Mouse (Mus musculus) 3T3-L1 (cell line): ENCODE data around the gene Hes2.

ENCODE experiments used
- DNase-seq: peaks from one replicate; pipeline ENCODE4 v3.0.0-alpha.2; 2015; ENCODE audit warnings: low read depth, low spot score

The Hes2 gene

DNA sequence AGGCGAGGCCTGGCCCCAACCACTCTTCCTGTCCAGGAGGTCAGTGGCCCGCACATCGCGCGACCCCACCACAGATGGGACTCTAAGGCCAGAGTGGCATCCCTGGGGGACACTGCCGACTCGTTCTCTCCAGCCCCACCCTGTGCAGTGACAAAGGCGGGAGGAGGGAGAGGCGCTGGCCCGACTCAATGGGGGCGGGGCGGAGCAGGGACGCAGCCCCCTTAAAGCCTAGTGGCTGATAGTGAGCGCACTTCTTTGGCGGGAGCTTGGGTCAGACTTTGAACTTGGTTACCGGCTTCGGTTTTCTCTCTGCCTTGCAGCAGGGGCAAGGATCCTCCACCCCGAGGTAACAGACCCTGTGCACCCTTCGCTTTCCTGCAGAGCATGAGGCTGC lies 615 bp downstream of the Hes2 start:
- no peak for DNase-seq

DNA sequence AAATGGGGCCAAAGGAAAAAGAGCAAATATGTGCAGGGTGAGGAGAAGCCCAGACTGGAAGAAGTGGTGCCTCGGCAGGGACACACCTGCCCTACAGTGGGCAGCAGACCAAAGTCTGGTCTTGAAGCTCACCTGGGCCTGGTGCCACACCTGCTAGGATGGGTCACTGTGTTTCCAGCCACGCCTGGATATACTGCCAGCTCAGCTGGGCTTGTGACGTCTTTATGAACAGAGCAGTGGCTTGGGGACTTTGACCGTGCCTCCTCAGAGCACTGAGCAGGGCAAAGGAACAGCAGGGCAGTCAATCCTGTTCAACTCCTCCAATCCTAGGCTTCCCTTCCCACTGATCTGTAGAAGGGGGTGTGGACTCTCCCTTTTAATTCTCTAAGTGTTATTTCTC lies 2.1 kb downstream of the Hes2 start:
- no peak for DNase-seq

DNA sequence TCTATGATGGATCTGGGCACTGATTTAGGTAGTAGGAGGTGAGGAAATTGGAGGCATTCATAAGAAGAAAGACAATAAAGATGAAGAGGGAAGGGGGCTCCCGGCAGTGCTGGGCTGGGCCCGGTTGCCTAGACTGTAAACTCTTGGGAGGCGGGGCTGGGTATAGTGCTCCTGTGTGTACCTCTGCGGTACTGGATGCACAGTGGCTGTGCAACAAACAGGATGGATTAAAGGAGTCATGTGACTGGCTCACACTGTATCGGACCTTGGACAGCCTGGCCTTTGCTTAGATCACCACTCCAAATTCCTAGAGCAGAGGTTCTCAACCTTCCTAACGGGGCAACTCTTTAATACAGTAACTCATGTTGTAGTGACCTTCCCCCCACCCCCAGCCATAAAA lies 2.9 kb downstream of the Hes2 start:
- DNase-seq = no peak

DNA sequence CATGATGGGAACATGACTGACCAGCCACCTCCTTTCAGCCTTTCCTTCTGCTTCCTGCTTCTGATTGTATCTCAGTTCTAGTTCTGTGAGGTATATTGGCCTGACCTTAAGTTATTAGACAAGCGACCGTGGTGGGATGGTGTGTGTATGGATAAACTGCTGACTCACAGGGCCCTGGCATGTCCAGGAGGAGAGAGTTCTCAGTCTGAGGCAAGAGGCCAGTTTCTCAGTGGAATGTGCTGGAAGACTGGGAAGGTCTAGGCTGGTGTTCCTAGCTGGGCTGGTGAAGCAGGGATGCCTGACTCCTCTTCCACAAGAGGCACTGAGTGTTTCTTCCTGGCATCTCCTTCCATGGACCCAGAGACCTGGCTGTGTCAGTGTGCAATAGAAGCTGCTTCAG lies 4.1 kb downstream of the Hes2 start:
- peak; percentile 64 for DNase-seq

DNA sequence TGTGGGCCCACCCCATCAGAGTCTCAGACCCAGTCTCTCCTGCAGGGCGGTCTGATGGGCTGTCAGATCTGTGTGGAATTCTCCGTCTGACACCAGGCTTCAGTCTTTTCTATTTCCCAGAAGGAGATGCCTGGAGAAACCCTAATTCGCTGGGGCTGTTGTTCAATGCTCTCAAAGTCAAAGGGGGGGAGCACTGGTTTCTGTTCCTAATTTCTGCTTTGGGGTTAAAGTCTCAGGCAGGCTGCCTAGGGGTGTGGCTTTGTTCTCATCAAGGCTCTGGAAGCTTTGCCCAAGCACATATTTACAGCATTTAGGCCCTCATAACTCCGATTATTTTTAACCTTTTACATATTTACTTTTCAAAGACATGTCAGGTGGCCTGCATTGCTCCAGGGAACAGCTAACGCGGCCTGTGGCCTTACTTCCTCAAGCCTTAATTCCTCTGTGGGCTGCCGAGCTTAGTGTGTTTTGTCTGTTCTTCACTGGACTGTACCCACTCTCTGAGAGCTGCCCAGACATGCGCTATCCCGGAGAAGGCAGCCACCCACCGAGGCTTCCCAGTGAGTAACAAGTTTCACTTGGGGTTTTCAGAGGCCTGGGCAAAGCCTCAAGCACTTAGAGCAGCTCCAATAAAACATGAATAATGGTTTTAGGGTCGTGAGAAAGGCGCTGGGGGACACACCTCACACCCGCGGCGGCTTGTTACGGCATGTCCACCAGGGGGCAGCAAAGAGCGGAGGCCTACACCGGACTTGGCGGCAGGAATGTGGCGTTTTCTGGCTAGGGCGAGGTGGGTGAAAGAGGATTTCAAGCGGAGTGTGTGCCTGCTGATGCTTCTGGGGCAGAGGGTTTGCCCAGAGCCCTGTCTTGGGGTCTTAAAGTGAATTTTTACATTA lies 6.6 kb downstream of the Hes2 start:
- no peak for DNase-seq

DNA sequence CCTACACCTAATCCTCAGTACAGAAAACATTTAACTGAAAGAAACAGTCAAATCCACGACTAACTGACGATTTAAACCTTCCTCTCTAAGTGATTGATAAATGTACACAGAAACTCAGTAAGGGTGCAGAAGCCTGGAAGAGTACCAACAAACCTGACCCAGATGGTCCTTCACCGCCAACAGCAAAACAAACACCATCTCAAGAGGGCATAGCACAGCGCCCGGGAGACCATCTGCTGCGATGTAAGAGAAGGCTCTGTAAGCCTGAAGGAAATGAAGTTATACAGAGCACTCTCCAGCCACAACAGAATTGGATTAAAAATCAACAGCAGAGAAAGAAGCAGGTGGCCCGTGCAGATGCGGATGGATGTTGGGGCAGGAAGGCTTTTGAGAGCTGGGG lies 9.4 kb downstream of the Hes2 start:
- no peak for DNase-seq

DNA sequence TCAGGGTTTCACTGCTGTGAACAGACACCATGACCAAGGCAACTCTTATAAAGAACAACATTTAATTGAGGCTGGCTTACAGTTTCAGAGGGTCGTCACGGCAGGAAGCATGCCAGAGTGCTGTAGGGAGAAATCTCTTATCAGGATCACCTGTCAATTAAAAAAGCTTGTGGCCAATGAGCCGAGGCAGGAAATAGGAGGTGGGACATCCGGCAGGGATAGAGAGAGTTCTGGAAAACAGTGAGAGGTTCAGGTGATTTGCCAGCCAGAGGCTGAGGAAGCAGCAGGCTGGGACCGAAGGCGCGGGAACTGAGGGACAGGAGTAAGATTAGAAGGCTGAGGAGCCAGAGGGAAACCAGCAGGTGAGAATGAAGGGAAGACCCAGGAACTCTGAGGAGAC lies 10.4 kb downstream of the Hes2 start:
- no peak for DNase-seq

DNA sequence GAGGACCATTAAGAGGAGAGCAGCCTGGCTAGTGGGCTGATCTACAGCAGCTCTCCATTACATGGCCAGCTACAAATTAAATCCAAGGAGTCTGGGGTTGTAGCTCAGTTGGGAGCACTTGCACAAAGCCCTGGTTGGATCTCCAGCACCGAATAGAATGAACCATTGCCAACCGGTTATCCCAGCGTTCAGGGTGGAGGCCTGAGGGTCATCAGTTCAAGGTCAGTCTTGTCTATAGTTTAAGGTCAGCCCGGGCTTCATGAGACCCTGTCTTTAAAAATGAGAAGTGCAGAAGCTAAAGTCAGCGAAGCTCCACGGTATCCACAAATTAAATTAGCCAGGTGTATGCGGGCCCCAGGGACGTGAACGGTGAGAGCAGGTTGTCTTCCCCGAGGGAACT lies 11.6 kb downstream of the Hes2 start:
- no peak for DNase-seq

DNA sequence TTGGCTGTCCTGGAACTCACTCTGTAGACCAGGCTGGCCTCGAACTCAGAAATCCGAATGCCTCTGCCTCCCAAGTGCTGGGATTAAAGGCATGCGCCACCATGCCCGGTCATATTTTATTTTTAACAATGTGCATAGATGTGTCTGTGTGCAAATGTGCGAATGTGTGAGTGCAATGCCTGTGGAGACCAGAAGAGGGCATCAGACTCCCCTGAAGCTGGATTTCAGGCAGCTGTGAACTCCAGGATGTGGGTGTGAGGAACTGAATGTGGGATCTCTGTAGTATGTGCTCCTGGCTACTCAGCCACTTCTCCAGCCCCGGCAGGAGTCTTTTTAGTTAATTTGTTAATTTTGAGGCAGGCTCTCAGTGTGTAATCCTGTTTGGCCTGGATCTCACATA lies 12.9 kb downstream of the Hes2 start:
- peak; percentile 39 for DNase-seq

DNA sequence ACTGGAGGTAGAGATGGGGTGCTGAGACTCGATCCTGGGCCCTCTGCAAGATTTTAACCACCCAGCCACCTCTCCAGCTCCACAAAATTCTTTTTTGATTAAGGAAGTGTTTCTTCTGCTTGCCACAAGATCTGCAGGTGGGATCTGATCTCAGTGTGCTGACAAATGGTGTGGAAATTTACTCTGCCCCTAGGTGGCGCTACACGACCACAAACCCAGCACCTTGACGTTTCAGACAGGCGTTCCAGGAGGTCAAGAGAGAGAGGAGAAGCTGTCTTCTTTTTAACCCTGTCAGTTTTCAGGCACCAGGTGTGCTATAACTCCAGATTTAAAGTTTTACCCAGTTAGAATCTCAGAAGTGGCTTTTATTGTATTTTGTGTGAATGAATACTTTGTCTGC lies 14.4 kb downstream of the Hes2 start:
- peak; percentile 84 for DNase-seq

DNA sequence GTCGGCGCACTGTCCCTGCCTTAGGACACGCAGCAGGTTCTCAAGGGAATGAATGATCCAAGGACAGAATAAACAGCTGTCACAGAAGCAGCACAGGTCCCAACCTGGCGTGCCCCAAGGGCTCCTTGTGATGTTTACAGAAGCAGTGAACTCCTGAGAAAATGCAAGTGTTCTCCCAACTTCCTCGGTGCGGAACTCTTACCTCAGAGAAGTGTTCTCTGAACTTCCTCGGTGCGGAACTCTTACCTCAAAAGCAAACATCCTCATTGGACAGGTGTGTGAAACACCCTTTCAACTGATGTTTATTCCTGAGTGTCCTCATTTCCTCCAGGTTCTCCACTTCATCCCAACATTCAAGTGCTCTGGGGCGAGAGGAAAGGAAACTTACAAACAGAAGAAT lies 15.3 kb downstream of the Hes2 start:
- DNase-seq = no peak

DNA sequence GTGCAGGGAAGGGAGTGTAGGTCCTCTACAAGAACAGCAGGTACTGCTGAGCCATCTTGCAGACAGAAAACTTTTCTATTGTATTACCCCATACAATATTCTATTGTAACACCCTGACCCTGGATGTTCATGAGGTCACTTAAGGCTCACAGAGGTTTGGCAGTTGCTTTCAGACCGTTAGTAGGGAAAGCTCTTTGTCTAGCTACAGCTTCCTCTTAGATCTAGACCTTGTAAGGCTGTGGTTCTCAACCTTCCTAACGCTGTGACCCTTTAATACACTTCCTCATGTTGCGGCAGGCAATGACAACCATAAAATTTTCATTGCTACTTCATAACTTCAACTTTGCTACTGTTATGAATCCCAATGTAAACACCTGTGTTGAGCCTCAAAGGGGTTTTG lies 18.0 kb downstream of the Hes2 start:
- no peak for DNase-seq

DNA sequence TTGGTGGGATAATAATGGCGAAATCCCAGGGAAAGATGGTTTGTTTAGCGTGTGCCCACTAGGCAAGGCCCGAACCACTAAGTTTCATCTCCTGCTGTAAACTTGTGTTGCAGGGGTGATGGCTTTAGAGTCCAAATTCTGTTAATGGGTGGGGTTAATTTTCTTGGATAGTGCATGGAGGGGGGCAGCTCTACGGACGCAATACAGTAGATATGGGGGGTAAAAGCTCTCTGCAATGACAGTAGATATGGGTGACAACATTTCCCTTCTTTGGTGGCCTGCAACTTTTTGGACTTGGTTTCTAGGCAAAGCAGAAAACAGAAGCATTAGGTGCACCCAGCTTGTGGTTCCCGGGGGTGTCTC lies 18.5 kb downstream of the Hes2 start:
- DNase-seq = no peak

DNA sequence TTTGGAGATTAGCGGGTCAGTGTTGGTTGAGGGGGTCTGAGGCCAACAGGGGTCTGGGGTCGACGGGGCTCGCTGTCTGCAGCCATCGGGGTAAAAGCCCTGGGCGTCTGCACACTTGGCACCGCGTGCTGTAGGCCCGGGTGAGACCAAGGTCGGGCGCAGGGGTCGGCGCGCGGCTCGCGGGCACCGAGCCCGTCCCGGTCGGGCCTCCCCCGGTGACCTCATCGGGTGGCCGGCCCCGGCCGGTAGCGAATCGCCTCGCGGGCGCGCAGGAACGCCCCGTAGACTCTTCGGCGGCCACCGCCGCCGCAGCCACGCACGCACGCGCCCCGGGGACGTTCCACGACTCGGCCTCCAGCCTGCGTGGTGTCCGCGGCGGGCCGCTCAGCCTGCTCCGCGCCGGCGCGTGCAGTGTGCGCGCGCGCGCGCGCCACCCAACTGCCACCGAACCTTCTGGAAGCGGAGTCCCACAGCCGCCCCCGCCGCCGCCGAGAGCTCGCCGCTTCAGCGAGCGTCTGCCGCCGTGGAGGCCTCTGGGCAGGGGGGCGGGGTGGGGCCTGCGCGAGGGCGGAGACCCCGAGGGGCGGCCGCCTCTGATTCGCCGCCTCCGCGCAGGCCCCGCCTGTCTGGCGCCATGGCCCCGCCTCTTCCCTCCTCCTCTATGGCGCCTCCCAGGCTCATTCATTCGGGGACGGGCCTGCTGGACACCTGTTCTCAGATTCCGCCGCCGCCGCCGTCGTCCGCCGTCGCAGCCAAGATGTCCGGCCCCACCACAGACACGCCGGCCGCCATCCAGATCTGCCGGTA lies 19.1 kb downstream of the Hes2 start, which contains the start of gene Acot7:
TSS of gene Acot7 (plus strand) at position 598 of the 807 bp plus-strand sequence.
- DNase-seq = peak; percentile 82

DNA sequence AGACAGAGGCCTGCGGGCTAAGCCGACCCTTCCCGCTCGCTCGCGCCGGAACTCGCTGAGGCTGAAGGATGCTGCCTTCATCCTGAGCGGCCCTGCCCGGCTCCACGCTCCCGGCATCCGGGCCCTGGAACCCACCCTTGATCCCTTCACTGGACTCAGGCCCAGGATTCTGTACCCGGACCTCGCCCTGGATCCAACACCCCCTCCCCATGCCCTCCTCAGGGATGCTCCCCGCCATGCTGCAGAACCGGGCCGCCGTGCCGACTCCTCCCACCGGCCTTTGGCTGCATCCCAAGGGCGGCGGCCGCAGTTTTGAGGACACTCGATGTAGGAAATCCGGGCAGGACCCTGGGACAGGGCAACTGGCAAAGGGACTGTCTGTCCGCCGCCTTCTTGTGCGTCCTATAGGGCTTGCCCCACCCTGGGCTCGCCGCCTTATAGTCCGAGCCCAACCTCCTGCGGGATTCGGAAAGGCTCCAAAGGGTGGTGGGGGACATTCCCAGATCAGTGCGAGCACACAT lies 19.7 kb downstream of the Hes2 start:
- DNase-seq = peak; percentile 37

DNA sequence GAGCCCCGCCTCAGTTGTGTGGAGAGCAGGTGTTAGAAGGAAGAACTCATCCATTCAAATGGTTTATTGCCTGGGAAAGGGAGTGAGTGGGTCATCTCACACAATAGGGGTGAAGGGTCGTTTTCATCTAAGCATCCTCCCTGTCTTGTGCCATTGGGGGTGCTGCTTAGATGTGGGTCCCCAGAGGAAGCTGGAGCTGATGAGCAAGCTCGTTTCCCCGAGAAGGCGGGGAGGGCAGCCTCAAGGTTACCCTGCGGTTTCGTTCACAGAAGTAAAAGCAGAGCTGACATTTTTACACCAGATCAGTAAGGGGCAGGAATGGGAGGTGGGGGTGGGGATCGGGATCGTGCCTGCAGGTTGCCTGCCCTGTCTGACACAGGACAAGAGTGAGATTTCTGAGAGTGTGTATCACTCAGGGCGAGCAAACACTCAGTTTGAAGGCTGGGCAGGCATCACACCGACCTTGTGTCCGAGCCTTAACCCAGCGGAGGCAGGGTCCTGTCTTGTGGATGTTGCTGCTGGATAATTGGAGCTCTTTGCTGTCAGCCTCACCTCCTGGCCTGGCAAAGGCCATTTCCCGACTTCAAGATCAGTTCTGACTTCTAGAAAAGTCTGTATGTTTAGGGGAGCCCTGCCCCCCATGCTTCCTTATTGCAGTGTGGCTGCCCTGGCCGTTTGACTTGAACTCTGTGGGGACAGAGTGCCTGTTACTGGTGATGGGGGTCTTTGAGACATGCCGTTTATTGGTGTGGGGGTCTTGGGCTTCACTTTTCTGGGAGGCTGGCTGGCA lies 20.4 kb downstream of the Hes2 start:
- no peak for DNase-seq

DNA sequence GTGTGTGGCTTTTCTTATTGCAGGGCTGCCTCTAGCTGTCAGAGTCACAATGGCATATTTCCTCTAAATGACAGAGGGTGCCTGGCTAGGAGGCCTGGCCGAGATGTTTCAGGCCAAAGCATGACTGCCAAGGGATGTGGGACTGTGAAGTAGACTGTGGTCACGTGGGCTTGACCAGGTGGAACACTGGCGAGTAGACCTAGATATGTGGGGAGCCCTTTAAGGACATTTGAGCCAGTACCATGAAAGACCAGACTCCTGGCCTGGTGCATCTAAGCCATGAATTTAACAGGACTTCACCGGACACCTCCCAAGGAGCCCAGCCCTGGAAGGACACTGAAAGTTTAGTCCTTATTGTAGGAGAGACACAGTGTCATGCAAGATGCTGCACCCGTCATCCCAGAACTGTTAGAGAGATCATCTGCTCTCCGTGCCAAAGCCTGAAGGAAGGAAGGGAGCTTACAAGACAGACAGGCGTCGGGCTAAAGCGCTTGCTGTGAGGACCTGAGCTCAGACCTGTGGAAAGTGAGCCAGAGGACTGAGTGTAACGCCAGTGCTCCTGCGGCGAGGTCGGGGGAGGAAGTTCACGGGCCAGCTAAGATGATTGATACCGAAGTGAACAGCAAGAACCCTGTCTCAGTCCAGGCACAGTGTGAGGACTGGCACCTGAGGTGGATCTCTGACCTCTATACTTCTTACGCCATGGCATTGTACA lies 21.4 kb downstream of the Hes2 start:
- DNase-seq = no peak

DNA sequence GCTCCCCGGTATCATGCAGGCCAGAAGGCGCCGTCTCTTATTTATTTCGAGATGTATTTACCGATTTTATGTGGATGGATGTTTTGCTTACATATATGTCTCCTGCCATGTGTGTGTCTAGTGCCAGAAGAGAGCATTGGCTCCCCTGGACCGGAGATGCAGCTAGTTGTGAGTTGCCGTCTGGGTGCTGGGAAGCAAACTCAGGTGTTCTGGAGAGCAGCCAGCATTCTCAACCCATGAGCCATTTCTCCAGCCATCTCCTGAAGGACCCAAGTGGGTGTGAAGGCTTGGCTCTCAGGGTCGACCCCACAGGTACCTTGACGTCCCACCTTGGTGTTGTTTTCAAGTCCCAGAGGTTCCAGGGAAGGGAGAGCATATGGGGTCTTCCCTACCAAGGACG lies 23.5 kb downstream of the Hes2 start:
- no peak for DNase-seq

DNA sequence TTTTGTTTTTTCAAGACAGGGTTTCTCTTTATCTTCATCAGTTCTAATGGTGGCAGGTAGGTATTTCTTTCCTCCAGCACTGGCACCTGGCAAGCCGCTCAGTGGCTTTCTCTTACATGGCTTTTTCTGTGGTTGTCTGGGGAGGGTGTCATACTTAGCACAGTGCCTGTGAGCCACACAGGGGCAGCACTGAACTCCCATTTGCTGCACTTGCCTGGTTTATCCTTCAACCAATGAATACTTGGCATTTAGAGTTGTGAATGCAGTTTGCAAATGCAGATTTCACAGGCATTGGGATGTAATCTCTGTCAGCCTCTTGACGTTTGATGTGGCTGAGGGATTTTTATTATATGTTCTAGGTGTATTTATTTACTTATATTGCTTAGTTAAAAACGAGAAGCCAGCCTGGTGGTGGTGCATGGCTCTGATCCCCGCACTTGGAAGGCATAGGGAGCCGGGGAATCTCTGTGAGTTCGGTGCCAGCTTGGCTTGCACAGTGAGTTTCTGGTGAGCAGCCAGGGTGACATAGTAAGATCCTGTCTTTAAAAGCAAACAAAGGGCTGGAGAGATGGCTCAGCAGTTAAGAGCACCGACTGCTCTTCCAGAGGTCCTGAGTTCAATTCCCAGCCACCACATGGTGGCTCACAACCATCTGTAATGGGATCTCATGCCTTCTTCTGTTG lies 25.8 kb downstream of the Hes2 start:
- peak; percentile 66 for DNase-seq

DNA sequence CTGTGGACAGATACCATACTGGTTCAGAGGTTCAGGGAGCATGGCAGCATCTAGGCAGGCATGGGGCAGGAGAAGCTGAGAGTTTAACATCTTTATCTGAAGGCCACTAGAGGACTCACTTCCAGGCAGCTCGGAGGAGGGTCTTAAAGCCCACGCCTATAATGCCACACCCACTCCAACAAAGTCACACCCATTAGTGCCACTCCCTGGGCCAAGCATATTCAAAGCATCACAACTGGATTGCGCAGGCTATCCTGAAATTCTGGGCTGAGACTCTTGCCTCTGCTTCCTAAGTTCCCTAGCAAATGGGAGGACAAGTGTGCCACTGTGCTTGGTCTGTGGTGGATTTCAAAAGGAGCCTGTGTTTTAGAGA lies 26.5 kb downstream of the Hes2 start:
- DNase-seq = peak; percentile 96
